ENCODE assay signal across 8 mouse cellular contexts in the genomic region with DNA sequence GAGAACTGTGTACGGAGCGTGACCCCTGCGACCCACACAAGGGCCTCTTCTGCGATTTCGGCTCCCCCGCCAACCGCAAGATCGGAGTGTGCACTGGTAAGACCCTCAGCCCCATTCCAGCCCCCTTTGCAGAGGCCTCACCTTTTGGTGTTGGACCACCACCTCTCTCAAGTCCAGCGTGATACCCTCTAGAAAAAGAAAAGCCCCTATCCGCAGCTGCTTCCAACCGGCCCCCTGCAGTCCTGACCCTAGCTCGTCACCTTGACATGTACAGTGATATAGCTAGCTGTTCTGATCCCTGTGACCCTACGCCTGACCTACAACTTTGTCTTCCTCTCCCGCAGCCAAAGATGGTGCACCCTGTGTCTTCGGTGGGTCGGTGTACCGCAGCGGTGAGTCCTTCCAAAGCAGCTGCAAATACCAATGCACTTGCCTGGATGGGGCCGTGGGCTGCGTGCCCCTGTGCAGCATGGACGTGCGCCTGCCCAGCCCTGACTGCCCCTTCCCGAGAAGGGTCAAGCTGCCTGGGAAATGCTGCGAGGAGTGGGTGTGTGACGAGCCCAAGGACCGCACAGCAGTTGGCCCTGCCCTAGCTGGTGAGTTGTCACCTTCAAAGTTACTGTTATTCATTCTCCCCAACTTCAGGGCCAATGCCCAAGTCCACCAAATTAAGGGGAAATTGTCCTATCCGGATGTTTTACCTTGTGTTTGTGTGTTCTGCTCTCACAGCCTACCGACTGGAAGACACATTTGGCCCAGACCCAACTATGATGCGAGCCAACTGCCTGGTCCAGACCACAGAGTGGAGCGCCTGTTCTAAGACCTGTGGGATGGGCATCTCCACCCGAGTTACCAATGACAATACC. TPM values are rescaled to one million over a fixed set of nuclear protein-coding genes. Genes with fewer than 3 reads are reported as not detected.
DNase-seq lines count a peak whose midpoint lies in the region; ATAC-seq lines count a peak whose summit lies in the region.

No protein-coding gene starts in this region.

- H3K4me2 ChIP-seq in lung, embryonic 16.5 days (ENCODE audit: low read depth, low read length) = peak overlapping the region; percentile 63

- H3K36me3 ChIP-seq in lung, embryonic 16.5 days (ENCODE audit: control insufficient read depth, insufficient read depth, low read length) = no peaks in the 10 kb centered on the region

- peak; percentile 15; the same call in 1 of the 2 replicates for ATAC-seq in lung, embryonic 16.5 days (ENCODE audit: low read depth)

- DNase-seq in ovary, adult 18-20 months (ENCODE audit: low spot score) = peak; percentile 17
- DNase-seq in ovary, postnatal 14 days (ENCODE audit: low spot score) = no peak
- DNase-seq in cerebellum, adult 8-10 months = peak; percentile 6
- DNase-seq in gastrocnemius, postnatal 4 days (ENCODE audit: low spot score in 2 of 2) = peak; percentile 29 to 58
- DNase-seq in kidney, adult 18-20 months = peak; percentile 64
- DNase-seq in yolk sac, embryonic 10.5 days (ENCODE audit: low spot score) = peak; percentile 26
- no peak for DNase-seq in thymus, postnatal 14 days

- peak overlapping the region; percentile 78 for H3K4me3 ChIP-seq in lung, embryonic 16.5 days (ENCODE audit: low read length)

- WGBS in lung, embryonic 16.5 days = 9% methylated on average over 31 of the region's 31 CpGs

- H3K27ac ChIP-seq in lung, embryonic 16.5 days (ENCODE audit: low read length) = peak overlapping the region; percentile 97

- H3K27me3 ChIP-seq in lung, embryonic 16.5 days (ENCODE audit: control insufficient read depth, insufficient read depth, low read depth, low read length) = no peaks in the 10 kb centered on the region

- peaks cover 44% of the 10 kb centered on the region for H3K4me1 ChIP-seq in lung, embryonic 16.5 days (replicated peaks; ENCODE audit: control insufficient read depth, insufficient read depth, low read length)

- peak overlapping the region; percentile 89 for H3K9ac ChIP-seq in lung, embryonic 16.5 days (ENCODE audit: low read length)

- no peaks in the 10 kb centered on the region for H3K9me3 ChIP-seq in lung, embryonic 16.5 days (ENCODE audit: control insufficient read depth, low read length)

RNA-seq across cellular contexts. Expression of gene Ccn2, which starts 1.0 kb away (rescaled TPM):
- total RNA-seq in gastrocnemius, postnatal 4 days (2021) = 10 to 100 TPM; 29.5 to 40.8 TPM
- 12.8 and 15.1 TPM in 2 replicates for polyA plus RNA-seq in lung, embryonic 16.5 days (2015; fragmentation: Nextera tagmentation; extraction: Ambion mirVana)

Comparison
In these comparisons a context has a peak if more than half of its experiments do, and no peak if none do; other contexts are left out.
1. DNase-seq: peak in ovary, adult 18-20 months (single experiment), cerebellum, adult 8-10 months (single experiment), gastrocnemius, postnatal 4 days (2 of 2), kidney, adult 18-20 months (single experiment) and yolk sac, embryonic 10.5 days (single experiment); none in ovary, postnatal 14 days (single experiment) and thymus, postnatal 14 days (single experiment).